Mouse (Mus musculus) testis, adult 2 months (tissue): ENCODE results near the gene Gba2. TPM values are rescaled to one million over a fixed set of nuclear protein-coding genes. Genes with fewer than 3 reads are reported as not detected.

ENCODE experiments used
- H3K27ac ChIP-seq: fragments of 200-500 bp; 2 replicates; pipeline ENCODE4 v1.5.1; 2012; ENCODE audit warnings: low read depth, low read length; ENCODE audit not compliant: control insufficient read depth, insufficient read depth
- H3K27me3 ChIP-seq: fragments of 200-500 bp; 2 replicates; pipeline ENCODE4 v1.6.1; 2012; ENCODE audit warnings: mild to moderate bottlenecking, low read length, moderate library complexity; ENCODE audit not compliant: control insufficient read depth, insufficient read depth
- H3K36me3 ChIP-seq: fragments of 200-500 bp; 2 replicates; pipeline ENCODE4 v1.6.1; 2012; ENCODE audit warnings: mild to moderate bottlenecking, low read length; ENCODE audit not compliant: control insufficient read depth, insufficient read depth
- H3K4me1 ChIP-seq: fragments of 200-500 bp; 2 replicates; pipeline ENCODE4 v1.6.1; 2012; ENCODE audit warnings: low read length; ENCODE audit not compliant: control insufficient read depth, insufficient read depth
- H3K4me3 ChIP-seq: fragments of 200-500 bp; 2 replicates; pipeline ENCODE4 v1.5.1; 2012; ENCODE audit warnings: low read depth, mild to moderate bottlenecking, low read length, moderate library complexity, mixed read lengths; ENCODE audit not compliant: control insufficient read depth
- CTCF ChIP-seq: fragments of 200-500 bp; IDR thresholded peaks from 2 replicates; pipeline ENCODE4 v1.5.1; 2012; ENCODE audit warnings: low read depth, mild to moderate bottlenecking, inconsistent platforms, low read length, moderate library complexity; ENCODE audit not compliant: control insufficient read depth, insufficient read depth, insufficient replicate concordance
- POLR2A ChIP-seq: fragments of 200-500 bp; IDR thresholded peaks from 2 replicates; pipeline ENCODE4 v1.6.1; 2012; ENCODE audit warnings: low read depth, mild to moderate bottlenecking, inconsistent platforms, low read length, moderate library complexity; ENCODE audit not compliant: control insufficient read depth
- polyA plus RNA-seq: library from polyadenylated mRNA; depleted of rRNA; stranded (reverse); fragments of >200 nt; gene quantifications from 2 replicates; pipeline ENCODE4 v1.2.3, GENCODE M21; 2012

The Gba2 gene
- polyA plus RNA-seq, 1 experiment: 61.0 TPM

GRCm38 (mm10) chr4:43546375-43547047 is 32.2 kb downstream of the Gba2 start:
- H3K27ac ChIP-seq: no peak overlapping the region
- H3K4me3 ChIP-seq: no peak overlapping the region
- TF ChIP-seq POLR2A (no peak), CTCF (no peak)
- H3K27me3 ChIP-seq: no peaks in the 10 kb centered on the region
- no peaks in the 10 kb centered on the region for H3K4me1 ChIP-seq
- H3K36me3 ChIP-seq: peaks cover 21% of the 10 kb centered on the region

GRCm38 (mm10) chr4:43542044-43542443 is 36.6 kb downstream of the Gba2 start:
- Histone ChIP-seq H3K4me1 (no peaks in the 10 kb centered on the region), H3K4me3 (no peak overlapping the region), H3K36me3 (peaks cover 24% of the 10 kb centered on the region), H3K27me3 (no peaks in the 10 kb centered on the region), H3K27ac (no peak overlapping the region)
- no peak for TF ChIP-seq POLR2A
- no peak for TF ChIP-seq CTCF

- Histone ChIP-seq H3K4me1 (peaks cover 3% of the 10 kb centered on the region), H3K27ac (no peak overlapping the region), H3K36me3 (peaks cover 10% of the 10 kb centered on the region), H3K27me3 (no peaks in the 10 kb centered on the region), H3K4me3 (no peak overlapping the region)
- no peak for TF ChIP-seq CTCF
- no peak for TF ChIP-seq POLR2A
Observed at GRCm38 (mm10) chr4:43536031-43536430, 42.6 kb downstream of the Gba2 start.

GRCm38 (mm10) chr4:43535628-43536027 is 43.0 kb downstream of the Gba2 start:
- Histone ChIP-seq H3K27me3 (no peaks in the 10 kb centered on the region), H3K4me3 (no peak overlapping the region), H3K27ac (no peak overlapping the region), H3K36me3 (peaks cover 10% of the 10 kb centered on the region), H3K4me1 (peaks cover 3% of the 10 kb centered on the region)
- no peak for TF ChIP-seq CTCF
- no peak for TF ChIP-seq POLR2A

- TF ChIP-seq POLR2A (no peak), CTCF (no peak)
- H3K4me3 ChIP-seq: no peak overlapping the region
- H3K36me3 ChIP-seq: peaks cover 3% of the 10 kb centered on the region
- H3K27ac ChIP-seq: peak overlapping the region; percentile 65
- peaks cover 3% of the 10 kb centered on the region for H3K4me1 ChIP-seq
- H3K27me3 ChIP-seq: no peaks in the 10 kb centered on the region
Observed at GRCm38 (mm10) chr4:43533270-43533669, 45.4 kb downstream of the Gba2 start.

GRCm38 (mm10) chr4:43530581-43530980 is 48.1 kb downstream of the Gba2 start:
- TF ChIP-seq CTCF (peak; percentile 28; the same call in 1 of the 2 replicates), POLR2A (no peak)
- H3K27ac ChIP-seq: no peak overlapping the region
- H3K4me3 ChIP-seq: no peak overlapping the region
- no peaks in the 10 kb centered on the region for H3K27me3 ChIP-seq
- no peaks in the 10 kb centered on the region; the same call in none of the 2 replicates for H3K36me3 ChIP-seq
- H3K4me1 ChIP-seq: peaks cover 3% of the 10 kb centered on the region

- H3K27ac ChIP-seq: no peak overlapping the region
- TF ChIP-seq CTCF: no peak
- no peak for TF ChIP-seq POLR2A
Observed at GRCm38 (mm10) chr4:43530081-43530501, 48.6 kb downstream of the Gba2 start.

More at GRCm38 (mm10) chr4:43530081-43530501, 48.6 kb downstream of the Gba2 start:
- Histone ChIP-seq H3K4me3 (no peak overlapping the region), H3K27me3 (no peaks in the 10 kb centered on the region), H3K4me1 (peaks cover 3% of the 10 kb centered on the region), H3K36me3 (no peaks in the 10 kb centered on the region; the same call in 1 of the 2 replicates)
